Mouse (Mus musculus) lung, postnatal 0 days (tissue): ENCODE data around the gene Best2. TPM values are rescaled to one million over a fixed set of nuclear protein-coding genes. Genes with fewer than 3 reads are reported as not detected.

ENCODE experiments used
- ATAC-seq: fragments of 200-750 bp; cut with Nextera tagmentation; 2 replicates; pipeline ENCODE4 v1.8.0; 2017; ENCODE audit warnings: moderate library complexity
- DNase-seq: peaks from one replicate; pipeline ENCODE4 v3.0.0-alpha.2; 2016; ENCODE audit warnings: low spot score
- H3K27ac ChIP-seq: fragments of 300-500 bp; sonication (generic); 2 replicates; pipeline ENCODE4 v1.5.1; 2014; ENCODE audit warnings: antibody characterized with exemption, mild to moderate bottlenecking, low read length, mixed read lengths
- H3K27me3 ChIP-seq: fragments of 300-500 bp; sonication (generic); replicated peaks from 2 replicates; pipeline ENCODE4 v1.6.1; 2014; ENCODE audit warnings: low read length, mixed read lengths; ENCODE audit not compliant: insufficient read depth
- H3K36me3 ChIP-seq: fragments of 300-500 bp; sonication (generic); 2 replicates; pipeline ENCODE4 v1.6.1; 2014; ENCODE audit warnings: low read length, mixed read lengths; ENCODE audit not compliant: insufficient read depth
- H3K4me1 ChIP-seq: fragments of 300-500 bp; sonication (generic); 2 replicates; pipeline ENCODE4 v1.6.1; 2014; ENCODE audit warnings: antibody characterized with exemption, low read depth, low read length, mixed read lengths; ENCODE audit not compliant: insufficient read depth
- H3K4me2 ChIP-seq: fragments of 300-500 bp; sonication (generic); replicated peaks from 2 replicates; pipeline ENCODE4 v1.6.1; 2014; ENCODE audit warnings: low read depth, mild to moderate bottlenecking, low read length, moderate library complexity, mixed read lengths
- H3K4me3 ChIP-seq: fragments of 300-500 bp; sonication (generic); 2 replicates; pipeline ENCODE4 v1.5.1; 2014; ENCODE audit warnings: low read depth, low read length
- H3K9ac ChIP-seq: fragments of 300-500 bp; sonication (generic); replicated peaks from 2 replicates; pipeline ENCODE4 v1.6.1; 2014; ENCODE audit warnings: low read depth, mild to moderate bottlenecking
- H3K9me3 ChIP-seq: fragments of 300-500 bp; sonication (generic); 2 replicates; pipeline ENCODE4 v1.6.1; 2016; ENCODE audit warnings: low read length, mixed read lengths
- CTCF ChIP-seq: IDR thresholded peaks from 2 replicates; pipeline ENCODE4 v1.5.1; 2016; ENCODE audit warnings: antibody characterized with exemption, mild to moderate bottlenecking
- EP300 ChIP-seq: IDR thresholded peaks from 2 replicates; pipeline ENCODE4 v1.6.1; 2016; ENCODE audit warnings: antibody characterized with exemption, mild to moderate bottlenecking, control low read depth
- WGBS: fragments of 180-500 bp; shearing (Covaris S2); extraction: QIAGEN DNeasy Blood & Tissue Kit; methylation state at CpG from one replicate; pipeline ENCODE4 v1.1.7; 2014; 5-methylcytosine and 5-hydroxymethylcytosine counted together
- polyA plus RNA-seq: library from polyadenylated mRNA; unstranded; fragments of >200 nt; fragmentation: Nextera tagmentation; extraction: Ambion mirVana; gene quantifications from 2 replicates; pipeline ENCODE4 v1.2.1, GENCODE M21; 2015

Best2 gene
- polyA plus RNA-seq, 1 experiment from 2014 or later, result not detected

DNA sequence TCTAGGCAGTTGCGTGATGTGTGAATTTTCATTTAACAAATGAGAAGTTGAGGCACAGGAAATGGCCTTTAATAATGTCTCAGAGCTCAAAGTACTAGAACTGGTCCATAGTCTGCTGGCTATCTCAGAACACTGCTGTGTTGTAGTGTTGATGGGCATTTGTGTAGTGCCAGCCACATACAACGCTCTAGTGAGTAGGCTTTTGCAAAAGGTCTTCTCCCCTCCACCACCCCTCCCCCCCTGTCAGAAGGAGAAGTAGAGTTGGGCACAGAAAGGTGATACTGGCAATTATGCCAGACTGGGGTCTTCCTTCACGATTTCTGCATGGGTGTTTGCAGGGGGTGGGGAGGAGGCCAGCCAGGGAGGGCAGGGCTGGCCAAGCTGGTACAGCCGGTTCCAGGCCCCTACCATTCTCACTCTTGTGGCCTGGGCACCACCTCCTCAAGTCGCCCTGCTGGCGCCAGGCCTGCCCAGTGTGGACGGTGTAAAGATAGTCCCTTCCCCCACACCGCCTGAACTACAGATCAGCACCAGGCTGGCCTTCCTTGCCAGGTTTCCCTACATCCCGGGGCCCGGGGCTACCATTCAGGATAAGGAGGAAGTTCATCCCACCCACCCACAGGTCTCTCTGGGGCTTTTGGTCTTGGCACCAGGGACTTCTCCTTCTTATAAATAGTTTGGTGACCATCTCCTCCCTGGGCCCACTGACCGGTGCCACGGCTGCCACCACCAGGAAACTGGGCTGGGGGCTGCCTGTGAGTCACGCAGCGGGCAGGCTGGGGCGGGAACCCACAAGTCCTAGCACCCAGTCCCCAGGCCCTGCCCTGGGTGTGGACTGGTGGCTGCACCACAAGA is 32.5 kb downstream of the Best2 start:
- Histone ChIP-seq H3K4me3 (no peak overlapping the region), H3K9me3 (no peaks in the 10 kb centered on the region), H3K36me3 (no peaks in the 10 kb centered on the region), H3K27ac (peak overlapping the region; percentile 99), H3K4me1 (peaks cover 62% of the 10 kb centered on the region), H3K4me2 (peak overlapping the region; percentile 89), H3K9ac (no peak overlapping the region), H3K27me3 (no peaks in the 10 kb centered on the region)
- ATAC-seq (no peak), DNase-seq (peak; percentile 72)
- TF ChIP-seq CTCF (no peak), EP300 (0 out of 2 replicates have a peak, but pooled peaks have one; percentile 19)
- 57% methylated on average over 15 of the region's 15 CpGs for WGBS

DNA sequence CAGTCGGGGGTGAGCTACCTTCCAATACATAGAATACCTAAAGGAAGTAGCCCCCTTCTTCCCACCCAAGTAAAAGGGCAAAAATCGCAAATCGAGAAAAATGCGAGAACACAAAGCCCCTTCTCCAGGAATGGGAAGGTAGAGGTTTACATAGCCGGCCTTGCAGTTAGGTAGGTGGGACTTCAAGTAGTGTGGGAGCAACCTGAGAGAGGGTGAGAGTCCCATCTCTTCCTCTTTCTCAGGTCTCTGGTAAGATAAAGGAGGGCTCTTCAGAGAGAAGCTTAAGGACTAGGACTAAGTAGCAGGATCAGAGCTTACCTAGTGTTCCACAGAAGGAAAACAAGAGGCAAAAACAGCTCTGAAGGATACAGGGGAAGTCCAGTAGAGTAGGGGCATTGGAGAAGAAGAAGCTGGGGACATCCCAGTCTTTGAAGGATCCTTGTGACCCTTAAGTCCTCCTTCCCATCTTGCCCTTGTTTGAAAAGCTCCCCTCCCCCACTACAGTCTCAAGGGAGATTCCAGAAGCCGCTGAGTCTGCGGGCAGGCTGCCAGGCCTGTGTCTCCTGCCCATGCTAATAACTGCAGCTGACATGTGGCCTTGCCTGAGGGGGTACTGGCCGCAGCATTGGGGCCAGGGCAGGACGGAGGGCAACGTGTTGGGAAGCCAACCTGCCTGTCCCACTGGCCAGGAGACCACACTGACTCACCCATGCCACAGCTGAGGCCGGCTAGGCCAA is 33.5 kb downstream of the Best2 start:
- peak overlapping the region; percentile 99 for H3K27ac ChIP-seq
- H3K9me3 ChIP-seq, result no peaks in the 10 kb centered on the region
- no peaks in the 10 kb centered on the region for H3K36me3 ChIP-seq
- H3K4me2 ChIP-seq, result peak overlapping the region; percentile 89
- DNase-seq (peak; percentile 93), ATAC-seq (no peak)
- WGBS, result 22% methylated on average over 11 of the region's 11 CpGs
- peaks cover 55% of the 10 kb centered on the region for H3K4me1 ChIP-seq
- peak overlapping the region; percentile 48; the same call in 1 of the 2 replicates for H3K9ac ChIP-seq
- H3K27me3 ChIP-seq, result no peaks in the 10 kb centered on the region
- TF ChIP-seq EP300 (peak; percentile 79), CTCF (no peak)
- peak overlapping the region; percentile 33; the same call in 1 of the 2 replicates for H3K4me3 ChIP-seq

DNA sequence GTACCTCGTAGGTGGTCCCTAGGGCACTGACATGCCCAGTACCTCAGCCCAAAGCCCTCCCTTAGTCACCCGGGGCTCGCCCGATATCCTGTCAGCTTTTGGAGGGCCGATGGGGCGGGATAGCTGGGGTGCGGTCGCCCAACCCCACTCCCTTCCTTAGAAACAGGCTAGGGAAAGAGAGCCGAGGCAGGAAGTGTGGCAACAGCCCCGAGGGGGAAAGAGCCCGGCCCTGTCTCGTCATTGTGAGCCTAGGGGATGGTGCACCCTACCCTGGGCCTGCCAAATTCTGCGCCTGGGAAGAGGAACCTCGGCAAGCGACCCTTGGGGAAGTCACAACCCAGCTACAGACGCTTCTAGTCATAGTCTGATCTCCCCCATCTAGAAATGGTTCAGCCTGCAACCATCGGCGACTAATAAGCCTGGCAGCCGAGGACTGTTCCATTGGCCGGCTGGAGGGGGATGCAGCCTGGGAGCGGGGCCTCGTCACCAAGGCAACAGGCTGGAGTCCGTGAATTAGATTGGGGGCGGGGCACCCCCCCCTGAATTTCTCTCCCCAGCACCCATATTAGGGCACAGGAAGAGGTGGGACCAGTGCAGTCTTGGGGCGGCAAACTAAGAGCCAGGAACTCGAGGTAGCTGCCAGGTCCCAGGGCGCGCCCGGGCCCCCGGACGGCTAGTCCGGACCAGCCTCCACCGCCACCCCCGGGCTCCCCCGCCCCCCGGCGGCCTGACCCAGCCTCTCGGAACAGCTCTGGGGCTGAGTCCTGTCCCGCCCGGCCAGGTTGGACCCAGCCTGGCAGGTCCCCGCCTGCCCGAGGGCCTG is 34.5 kb downstream of the Best2 start:
- peak overlapping the region; percentile 99 for H3K27ac ChIP-seq
- H3K9ac ChIP-seq, result peak overlapping the region; percentile 48
- no peaks in the 10 kb centered on the region for H3K36me3 ChIP-seq
- TF ChIP-seq EP300 (peak; percentile 71), CTCF (peak; percentile 4; the same call in 1 of the 2 replicates)
- peak overlapping the region; percentile 33 for H3K4me3 ChIP-seq
- H3K4me1 ChIP-seq, result peaks cover 46% of the 10 kb centered on the region
- H3K4me2 ChIP-seq, result peak overlapping the region; percentile 89
- H3K27me3 ChIP-seq, result no peaks in the 10 kb centered on the region
- ATAC-seq (peak; percentile 58), DNase-seq (peak; percentile 97)
- WGBS, result 1% methylated on average over 37 of the region's 42 CpGs
- no peaks in the 10 kb centered on the region for H3K9me3 ChIP-seq

DNA sequence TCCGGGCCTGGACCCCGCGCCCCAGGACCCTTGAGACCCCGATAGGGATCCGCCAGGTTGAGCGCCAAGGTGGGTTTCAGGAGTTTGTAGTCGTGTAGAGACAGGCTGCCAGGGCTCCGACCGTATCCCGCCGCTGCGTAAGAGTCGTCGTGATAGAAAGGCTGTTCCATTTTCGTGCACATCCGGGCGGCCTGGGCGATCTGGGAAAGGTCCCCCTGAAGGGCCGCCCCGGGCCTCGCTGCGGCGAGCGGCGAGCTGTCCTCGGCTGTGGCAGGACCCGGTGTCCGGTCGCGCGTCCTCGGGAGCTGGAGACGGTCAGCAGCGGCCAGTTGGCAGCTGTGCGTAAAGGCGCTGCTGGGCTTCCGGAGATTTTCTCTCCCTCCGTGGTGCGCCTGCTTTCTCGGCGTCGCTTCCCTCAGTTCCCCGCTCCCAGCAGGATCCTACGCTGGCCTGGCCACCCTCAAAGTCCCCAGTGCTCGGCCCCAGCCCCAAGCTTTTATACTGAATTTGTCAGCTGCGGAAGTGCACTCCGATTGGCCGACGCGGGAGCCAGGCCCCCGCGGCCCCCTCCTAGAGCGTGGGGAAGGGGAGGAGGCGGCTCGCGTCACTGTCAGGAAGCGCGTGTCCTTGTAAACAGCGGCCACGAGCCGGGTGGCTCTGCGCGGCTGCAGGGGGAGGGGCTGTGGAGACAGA is 35.9 kb downstream of the Best2 start, which contains the start of gene Junb:
Gene Junb, minus strand, starts transcription at position 471 of the 693 bp plus-strand sequence.
- H3K27me3 ChIP-seq, result no peaks in the 10 kb centered on the region
- H3K36me3 ChIP-seq, result no peaks in the 10 kb centered on the region
- TF ChIP-seq EP300, result peak; percentile 95
- no peak for TF ChIP-seq CTCF
- peak within 1 kb of the TSS; percentile 96 for H3K9ac ChIP-seq
- under 1% methylated on average over 56 of the region's 63 CpGs for WGBS
- peak within 1 kb of the TSS; percentile 99 for H3K27ac ChIP-seq
- H3K9me3 ChIP-seq, result no peaks in the 10 kb centered on the region
- H3K4me1 ChIP-seq, result peaks cover 35% of the 10 kb centered on the region
- DNase-seq (peak; percentile 98), ATAC-seq (peak; percentile 53)
- peak within 1 kb of the TSS; percentile 93 for H3K4me3 ChIP-seq
- peak within 1 kb of the TSS; percentile 89 for H3K4me2 ChIP-seq

DNA sequence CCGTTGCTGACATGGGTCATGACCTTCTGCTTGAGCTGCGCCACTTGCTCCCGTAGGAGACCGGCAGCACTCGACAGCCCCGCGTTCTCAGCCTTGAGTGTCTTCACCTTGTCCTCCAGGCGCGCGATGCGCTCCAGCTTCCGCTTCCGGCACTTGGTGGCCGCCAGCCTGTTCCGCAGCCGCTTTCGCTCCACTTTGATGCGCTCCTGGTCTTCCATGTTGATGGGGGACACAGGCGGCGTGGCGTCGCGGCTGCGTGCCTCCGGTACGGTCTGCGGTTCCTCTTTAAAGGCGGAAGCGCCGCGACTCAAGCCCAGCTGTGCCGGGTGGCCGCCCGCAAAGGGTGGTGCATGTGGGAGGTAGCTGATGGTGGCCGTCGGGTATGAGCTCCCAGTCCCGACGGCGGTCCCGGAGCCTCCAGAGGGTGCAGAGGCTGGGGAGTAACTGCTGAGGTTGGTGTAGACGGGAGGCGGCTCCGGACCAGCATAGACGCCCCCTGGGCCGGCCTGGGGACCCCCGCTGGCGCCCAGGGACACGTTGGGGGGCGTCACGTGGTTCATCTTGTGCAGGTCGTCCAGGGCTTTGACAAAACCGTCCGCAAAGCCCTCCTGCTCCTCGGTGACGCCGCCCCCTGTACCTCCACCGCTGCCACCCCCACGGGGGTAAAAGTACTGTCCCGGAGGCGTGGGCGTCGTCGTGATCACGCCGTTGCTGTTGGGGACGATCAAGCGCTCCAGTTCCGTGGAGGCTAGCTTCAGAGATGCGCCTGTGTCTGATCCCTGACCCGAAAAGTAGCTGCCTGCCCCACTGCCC is 36.7 kb downstream of the Best2 start:
- Histone ChIP-seq H3K4me2 (peak overlapping the region; percentile 89), H3K9ac (peak overlapping the region; percentile 96), H3K9me3 (no peaks in the 10 kb centered on the region), H3K4me1 (peaks cover 33% of the 10 kb centered on the region), H3K36me3 (no peaks in the 10 kb centered on the region), H3K4me3 (peak overlapping the region; percentile 93), H3K27me3 (no peaks in the 10 kb centered on the region), H3K27ac (peak overlapping the region; percentile 99)
- ATAC-seq, result no peak
- under 1% methylated on average over 63 of the region's 70 CpGs for WGBS
- no peak for TF ChIP-seq CTCF
- no peak for TF ChIP-seq EP300
- DNase-seq, result peak; percentile 86
